Mouse (Mus musculus): Measurements from ENCODE around the gene Apela.

- no peak for TF ChIP-seq CTCF (IDR thresholded peaks at IDR 0.05; ENCODE audit: borderline replicate concordance, control insufficient read depth, extremely low read depth, insufficient read depth, low read length, poor library complexity)
- TF ChIP-seq POLR2A (IDR thresholded peaks at IDR 0.05; ENCODE audit: control insufficient read depth, extremely low read depth, insufficient read depth, low read length, poor library complexity), result no peak
These were observed 3.0 kb downstream of the Apela start for GRCm38 (mm10) chr8:65034136-65034535.

Data from thymus, adult 2 months (tissue).